Mouse (Mus musculus) megakaryocyte progenitor cell, adult 5-6 weeks (primary cell): ENCODE results near the gene Slc36a3. TPM values are rescaled to one million over a fixed set of nuclear protein-coding genes. Genes with fewer than 3 reads are reported as not detected.
"Not testable (repeated sequence)": the region's sequence is repeated elsewhere in the genome, so short reads cannot be mapped to it uniquely, and the experiment has no call there.

ENCODE experiments used
- ATAC-seq: replicated peaks from 2 replicates; pipeline ENCODE4 v1.8.0; 2016; ENCODE audit warnings: mild to moderate bottlenecking, moderate TSS enrichment, inconsistent platforms; ENCODE audit not compliant: poor library complexity
- total RNA-seq, 2 experiments: library from RNA; stranded (forward) in 1 of 2; stranded (reverse) in 1 of 2; fragments of 157-497, 149-512 nt in 1 of 2; fragments of 200-1000 nt in 1 of 2; gene quantifications; 2 replicates each; pipeline versions ENCODE4 v1.2.3 to v1.2.4; 2015 to 2017

Slc36a3 gene
- total RNA-seq, 2 experiments from 2014 or later = not detected

DNA sequence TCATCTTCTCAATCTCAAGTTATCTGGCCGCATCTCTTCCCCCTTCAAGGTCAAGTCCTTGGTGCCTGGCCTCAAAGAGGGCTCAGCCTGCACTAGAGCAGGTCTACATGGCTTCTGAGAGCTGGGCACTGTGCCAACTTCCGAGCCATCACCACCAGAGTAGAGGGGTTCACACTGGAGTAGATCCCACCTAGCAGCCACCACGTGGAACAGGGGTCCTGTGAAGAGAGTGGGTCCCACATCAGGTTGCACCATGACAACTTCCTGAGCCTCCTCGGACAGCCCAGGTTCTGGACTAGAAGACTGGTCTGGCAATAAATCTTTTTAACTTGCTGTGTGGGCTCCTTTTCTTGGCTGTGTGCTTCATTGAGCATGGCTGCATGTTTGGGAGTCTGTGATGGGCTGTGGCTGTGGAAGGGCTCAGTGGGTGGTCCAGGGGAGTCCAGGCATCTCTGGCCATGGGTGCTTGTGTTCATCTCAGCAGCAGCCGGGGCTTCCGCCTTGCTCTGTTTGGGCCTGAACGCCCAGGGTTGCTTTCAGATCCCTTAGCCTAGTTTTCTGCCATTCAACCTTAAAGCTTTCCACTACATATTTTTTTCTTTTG lies 40.8 kb downstream of the Slc36a3 start:
- ATAC-seq = no peak

DNA sequence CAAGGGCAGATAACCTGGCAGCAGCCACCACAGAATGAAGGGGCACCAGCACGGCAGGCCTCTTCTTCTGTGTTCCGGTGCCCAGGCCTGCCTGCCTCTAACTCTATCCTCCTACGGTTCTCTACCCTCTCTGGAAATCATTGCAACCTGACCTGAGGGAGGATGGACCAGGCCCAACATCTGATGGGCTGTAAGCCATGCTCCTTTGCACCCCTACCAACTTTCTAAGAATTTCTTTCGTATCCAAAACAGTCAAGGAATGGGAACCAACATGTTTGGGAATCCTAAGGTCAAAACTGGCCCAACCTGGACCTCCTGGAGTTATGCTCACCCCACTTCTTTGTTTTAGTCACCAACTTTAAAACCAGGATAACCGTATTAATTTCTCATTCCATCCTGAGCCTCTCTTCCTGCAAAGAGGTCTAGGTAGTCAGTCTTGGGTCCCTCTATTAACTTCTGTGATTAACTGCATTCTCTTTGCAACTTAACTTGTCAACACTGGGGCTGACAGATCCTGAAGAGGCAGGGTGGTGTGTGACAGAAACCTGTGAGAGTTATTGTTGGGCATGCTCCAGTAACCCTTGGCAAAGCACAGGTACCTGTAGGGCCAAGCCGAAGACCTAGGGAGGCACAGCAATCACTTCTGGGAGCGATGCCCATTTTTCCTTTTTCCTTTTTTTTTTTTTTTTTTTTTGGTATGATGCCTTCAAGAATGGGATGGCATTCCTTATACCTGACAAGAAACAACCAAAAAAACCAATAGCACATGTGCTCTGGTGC lies 41.8 kb downstream of the Slc36a3 start:
- no peak for ATAC-seq

DNA sequence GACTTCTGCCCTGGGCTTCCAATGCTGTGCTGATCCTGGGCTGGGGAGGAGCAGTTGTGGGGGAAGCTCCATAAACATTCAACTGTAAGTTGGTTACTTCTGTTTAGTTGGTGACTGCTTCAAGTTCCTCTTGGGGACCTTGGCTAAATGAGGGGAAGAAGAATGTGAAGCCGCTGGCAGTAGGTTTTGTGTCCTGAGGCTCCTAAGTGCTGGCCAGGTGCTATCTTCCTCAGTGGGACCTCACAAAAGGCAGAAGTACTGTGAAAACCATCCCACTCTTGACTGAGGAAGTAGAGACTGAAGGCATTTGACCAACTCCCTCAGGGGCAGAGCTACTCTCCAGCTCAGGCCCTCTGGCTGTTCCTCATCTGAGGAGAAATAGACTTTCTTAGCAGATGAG lies 44.9 kb downstream of the Slc36a3 start:
- peak; percentile 81 for ATAC-seq

DNA sequence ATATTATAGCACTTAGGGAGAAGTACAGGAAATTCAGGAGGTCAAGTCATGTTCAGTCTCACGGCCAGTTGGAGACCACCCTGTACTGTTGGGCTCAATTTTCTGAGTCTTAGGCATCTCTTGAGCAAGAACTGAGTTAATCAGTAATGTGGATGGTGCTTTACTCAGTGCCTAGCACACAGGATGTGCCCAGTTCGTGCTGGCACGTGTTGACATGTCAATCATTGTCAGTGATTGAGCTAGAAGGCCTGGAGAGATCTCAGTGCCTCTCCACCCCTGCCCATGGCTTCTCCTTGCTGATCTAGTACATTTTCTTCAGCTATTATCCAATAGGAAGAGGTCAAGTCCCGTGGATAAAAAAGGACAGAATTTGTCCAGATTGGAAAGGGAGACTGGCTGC lies 46.1 kb downstream of the Slc36a3 start:
- no peak for ATAC-seq

DNA sequence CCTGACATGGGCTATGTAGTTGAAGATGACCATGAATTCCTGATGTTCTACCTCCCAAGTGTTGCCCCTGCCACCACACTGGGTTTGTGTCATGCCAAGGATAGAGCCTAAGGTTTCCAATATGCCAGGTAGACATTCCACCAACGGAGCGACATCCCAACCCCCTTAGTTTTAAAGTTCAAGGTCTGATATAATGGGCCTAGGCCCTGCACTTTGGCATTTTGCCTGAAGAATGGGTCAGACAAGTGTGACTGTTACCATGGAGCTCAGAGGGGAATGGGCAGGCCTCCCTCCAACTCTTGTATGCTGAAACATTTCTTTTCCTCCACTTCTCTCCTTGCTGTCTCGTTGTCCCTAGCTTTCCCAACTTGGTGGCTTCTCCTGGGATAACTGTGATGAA lies 48.3 kb downstream of the Slc36a3 start:
- ATAC-seq = no peak

DNA sequence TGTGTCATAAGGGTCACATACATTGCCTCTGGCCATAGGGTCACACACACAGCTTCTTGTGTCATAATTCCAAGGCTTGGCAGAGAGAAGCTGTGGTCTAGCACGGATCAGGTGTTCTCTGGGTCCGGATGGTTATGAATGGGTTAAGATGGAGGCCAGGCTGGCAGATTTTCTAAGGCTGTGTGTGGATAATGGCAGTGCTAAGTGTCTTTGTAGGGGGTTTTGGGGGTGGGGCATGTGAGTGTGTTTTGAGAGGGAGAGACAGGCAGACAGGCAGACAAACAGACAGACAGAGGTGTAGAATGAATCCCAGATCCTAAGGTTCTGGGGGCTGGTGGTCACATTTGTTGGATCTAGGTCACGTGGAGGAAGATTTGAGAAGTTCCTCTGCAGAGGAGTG lies 49.5 kb downstream of the Slc36a3 start:
- ATAC-seq = no peak

DNA sequence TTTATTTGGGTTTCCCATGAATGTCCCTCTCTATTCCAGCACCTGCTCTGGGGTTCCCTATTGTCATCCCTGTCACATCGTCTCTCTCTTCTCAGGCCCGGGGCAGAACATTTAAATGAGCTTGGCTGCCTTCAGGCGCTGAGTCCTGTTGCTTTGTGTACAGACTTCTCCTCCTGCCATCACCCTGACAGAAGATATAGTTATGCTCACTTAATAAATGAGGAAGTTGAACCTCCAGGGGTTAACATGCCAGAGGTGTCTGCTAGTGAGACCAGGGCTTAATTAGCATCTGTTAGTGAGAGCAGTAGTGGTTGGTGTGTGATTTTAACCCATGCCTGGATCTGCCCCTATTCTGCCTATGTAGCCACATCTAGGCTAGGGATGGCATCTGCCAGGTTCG lies 51.6 kb downstream of the Slc36a3 start:
- ATAC-seq = 0 out of 2 replicates have a peak, but pooled peaks have one; percentile 12

DNA sequence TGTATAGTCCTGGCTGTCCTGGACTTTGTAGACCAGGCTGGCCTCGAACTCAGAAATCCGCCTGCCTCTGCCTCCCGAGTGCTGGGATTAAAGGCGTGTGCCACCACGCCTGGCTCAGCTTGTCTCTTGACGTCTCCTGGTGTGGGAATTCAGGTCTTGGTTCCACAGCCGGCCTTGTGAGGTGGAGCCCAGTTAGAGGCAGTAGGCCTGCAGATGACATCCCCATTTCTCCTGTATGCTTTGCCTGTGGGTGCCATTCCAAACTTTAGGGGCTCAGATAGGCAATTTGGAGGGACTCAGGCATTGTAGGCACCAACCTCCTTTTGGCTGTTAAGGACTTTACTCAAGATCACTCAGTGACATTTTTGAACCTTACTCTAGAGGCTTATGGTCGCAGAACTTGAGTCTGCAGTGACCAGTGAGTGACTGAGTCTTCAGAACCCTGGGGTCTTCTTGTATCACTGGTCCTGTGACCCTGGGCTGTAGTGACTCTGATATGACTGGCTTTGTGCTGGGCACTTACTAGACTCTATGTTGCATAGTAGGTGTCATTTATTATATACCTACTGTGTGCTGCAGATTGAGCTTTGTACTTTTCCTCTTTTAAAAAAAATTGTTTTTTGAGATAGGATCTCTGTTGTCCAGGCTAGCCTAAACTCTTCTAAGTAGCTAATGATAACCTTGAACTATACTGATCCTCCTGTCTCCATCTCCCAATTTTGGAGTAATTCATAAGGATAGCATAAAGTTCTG lies 52.3 kb downstream of the Slc36a3 start:
- ATAC-seq = no peak

DNA sequence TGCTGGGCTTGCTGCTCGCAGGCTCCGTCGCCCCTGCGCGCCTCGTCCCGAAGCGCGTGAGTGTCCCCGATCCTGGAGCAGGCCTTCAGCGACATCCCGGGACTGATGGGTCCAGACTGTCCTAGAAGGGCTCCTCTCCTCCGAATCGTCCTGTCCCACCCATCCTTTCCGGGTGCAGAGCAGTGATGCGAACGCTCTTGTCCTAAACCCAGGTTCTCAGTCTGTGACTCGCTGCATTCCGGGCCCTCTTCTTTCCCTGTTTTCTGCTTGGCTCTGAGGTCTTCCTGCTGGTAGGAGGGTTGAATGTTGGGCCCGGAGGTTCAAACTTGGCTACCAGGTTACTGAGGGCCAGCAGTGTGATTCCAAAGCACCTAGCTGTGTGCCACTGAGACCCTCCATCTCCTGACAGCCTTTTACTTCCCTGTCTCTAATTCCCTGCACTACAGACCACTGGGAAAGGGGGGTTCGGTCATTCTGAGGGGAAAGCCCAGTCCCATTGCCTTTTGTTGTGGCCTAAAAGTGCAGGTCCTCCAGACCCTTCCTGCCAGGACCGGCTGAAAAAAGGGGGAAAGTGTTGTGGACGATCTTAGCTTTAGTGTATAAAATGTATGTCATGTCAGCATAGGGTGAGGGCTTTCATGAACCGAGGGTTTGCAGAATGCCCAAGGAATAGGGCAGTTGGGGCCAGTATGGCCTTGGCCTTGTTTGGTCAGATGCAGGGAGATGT lies 53.2 kb downstream of the Slc36a3 start:
- ATAC-seq = no peak

DNA sequence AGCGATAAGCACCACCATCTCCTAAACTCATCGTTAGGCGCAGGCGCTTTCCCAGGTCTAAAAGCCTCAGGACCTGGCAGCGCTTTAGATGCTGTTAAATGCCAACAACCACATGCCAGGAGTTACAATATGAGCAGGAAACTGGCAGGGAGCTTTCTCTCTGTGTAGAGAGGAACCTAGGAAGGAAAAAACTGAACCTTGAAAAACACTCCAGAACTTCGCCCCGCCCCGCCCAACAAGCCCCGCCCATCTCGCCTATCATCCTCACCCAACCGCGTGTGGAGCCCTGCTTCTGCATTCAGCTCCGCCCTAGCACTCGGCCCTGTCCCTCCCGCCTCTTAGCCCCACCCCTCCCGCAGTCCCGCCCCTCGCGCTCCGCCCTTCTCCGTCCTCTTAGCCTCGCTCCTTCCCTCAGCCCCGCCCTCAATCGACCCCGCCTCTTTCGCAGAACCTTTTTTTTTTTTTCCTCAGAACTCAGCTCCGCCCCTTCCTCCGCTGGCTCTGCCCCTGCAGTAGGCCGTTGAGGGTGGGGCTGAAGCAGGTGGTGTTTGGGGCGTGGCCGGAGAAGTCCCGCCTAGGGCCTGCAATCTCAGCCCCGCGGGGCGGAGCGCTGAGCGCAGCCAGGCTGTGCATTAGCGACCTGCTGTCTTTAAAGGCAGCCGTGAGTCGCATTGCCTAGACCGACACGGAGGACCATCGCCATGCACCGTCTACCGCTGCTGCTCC lies 53.9 kb downstream of the Slc36a3 start, which contains the start of gene Gm2a:
Gene Gm2a (plus strand): TSS at position 653 of the 726 bp plus-strand sequence.
- ATAC-seq = peak; percentile 91

DNA sequence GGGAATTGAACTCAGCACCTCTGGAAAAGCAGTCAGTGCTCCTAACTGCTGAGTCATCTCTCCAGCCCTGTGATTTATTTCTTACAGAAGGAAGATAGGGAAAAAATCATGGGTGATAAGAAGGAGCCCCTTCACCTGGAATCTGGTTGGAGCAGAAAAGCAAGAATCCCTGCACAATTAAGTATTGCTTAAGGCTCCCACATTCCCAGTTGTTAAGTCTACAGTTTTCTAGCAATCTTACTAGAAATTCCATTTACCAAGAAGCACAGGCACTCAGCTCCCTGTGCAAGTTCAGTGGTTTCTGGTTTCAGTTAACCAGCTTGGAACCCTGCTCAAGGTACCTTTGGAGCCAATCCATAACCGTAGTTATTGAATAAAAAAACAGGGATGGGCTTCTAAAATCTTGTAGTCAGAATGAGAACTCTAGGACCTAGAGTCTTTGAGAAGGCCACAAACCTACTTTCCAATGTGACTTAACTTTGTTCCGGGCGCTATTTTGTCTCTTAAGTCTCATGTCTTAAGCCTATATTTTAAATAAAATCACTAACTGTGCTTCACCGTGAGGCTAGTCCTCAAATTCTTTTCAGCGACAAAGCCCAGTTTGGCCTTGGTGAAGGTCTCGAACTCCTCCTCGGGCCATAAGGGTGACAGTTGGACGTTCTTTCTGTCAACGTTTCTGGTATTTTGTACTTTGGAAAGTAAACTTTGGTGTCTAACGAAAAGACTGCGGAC lies 54.6 kb downstream of the Slc36a3 start:
- ATAC-seq = no peak; the same call in 1 of the 2 replicates

DNA sequence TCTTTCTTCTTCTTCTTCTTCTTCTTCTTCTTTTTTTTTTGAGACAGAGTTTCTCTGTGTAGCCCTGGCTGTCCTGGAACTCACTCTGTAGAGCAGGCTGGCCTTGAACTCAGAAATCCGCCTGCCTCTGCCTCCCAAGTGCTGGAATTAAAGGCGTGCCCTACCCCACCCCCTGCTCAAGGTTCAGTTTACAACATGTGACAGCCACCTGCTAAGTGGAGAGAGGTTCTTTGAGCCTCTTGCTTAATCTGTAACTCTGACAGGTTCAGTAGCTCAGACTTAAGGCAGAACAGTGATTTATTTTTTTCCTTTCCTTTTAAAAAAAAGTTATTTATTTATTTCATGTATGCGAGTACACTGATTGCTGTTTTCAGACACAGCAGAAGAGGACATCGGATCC lies 55.2 kb downstream of the Slc36a3 start:
- not testable (repeated sequence) for ATAC-seq

DNA sequence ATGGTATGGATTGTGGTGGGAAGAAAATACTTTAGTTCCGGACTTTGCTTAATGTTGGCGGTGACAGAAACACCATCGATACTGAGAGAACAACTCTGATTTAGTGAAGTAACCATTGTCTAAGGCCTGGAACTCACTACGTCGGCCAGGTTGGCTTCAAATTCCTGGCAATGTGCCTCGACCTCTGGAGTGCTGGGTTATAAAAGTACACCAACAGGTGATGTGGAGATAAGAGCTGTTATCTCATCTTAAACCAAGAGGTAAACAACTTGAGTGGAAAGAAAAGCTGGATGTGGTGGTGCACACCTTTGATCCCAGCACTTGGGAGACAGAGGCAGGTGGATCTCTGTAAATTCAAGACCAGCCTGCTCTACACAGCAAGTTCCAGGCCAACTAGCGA lies 58.4 kb downstream of the Slc36a3 start:
- no peak for ATAC-seq

DNA sequence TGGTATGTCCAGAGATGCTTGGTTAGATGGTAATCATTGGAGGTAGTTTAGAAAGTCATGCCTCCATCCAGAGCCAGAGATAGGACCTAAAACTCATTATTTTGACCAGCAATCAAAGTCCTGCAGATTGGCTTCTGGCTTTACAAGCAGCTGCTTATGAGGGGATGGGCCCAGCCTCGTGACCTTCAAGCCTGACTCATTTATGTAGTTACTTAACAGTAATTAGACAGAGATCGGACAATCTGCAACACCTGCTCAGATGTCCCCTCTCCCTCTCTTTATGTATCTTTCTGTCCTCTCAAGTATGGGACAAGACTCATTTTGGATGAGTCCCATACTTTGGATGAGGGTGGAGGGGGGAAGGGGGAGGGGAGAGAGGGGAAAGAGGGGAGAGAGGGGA lies 61.6 kb downstream of the Slc36a3 start:
- no peak for ATAC-seq

DNA sequence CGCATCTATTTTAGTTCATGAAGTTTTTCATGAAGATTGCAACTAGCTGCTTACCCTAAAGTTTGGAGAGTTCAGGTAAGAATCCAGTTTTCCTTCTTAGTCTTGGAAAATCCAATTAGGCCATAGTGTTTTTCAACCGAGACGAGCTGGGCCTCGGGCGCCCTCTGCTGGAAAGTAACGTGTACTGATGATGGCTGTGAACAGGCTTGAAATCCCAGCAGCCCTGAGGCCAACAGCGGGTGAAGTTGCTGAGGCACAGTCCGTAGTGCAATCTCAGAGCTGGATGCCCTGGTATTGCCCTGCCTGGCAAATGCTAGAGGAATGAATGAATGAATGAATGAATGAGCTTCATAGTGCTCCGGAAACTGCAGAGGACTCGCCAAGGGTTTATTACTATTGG lies 64.5 kb downstream of the Slc36a3 start:
- peak; percentile 96 for ATAC-seq

DNA sequence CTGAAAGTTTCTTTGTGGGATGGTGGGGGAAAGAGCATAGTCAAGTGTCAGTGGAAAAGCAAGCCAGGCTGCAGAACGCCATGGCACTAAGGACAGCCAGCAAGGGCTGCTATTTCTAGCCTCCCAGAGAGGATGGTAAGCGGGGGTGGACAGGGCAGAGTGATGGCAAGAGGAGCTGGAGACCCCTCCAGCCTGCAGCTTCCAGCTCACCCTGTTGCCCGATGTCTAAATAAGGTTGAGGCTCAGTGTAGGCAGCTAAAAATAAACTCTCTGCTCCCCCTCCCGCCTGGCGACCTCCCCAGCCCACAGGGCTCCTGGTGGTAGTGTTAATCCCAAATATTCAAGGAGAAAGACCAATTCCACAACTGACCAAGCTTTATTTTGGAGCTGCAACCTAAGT lies 66.1 kb downstream of the Slc36a3 start:
- no peak for ATAC-seq

DNA sequence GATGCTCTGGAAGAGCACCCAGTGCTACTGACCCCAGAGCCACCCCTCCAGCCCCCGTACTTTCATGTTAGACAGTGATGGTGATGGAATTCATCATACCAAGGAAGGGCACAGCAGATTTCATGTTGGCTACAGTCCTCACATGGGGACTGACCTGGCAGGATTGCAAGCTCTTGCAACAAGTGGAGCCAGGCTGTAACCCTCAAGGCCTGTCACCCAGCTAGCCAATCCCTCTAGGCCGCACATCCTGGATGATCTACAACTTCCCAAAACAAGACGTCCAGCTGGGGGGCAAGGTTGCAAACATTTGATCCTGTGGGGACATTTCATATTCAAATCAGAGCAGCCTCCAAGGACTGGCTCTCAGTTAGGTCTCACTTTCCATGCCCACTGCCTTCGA lies 66.9 kb downstream of the Slc36a3 start:
- ATAC-seq = no peak

DNA sequence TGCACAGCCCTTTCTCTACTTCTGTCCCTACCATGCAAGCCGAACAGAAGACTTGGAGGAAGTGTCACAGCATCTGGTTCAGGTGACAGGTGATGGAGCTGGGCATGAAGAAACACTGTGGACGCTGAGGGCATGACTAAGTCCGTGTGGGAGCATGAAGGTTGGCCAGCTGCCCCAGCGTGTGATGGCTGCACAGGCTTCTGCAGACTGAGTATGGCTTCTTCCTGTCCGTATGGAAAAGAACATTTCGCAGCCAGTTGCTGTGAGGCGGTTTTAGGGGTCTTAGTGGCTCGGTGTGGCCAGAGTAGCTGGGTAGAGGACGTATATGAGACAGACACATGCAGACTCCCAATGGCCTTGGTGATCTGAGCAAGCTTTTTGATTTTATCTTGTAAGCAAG lies 70.3 kb downstream of the Slc36a3 start:
- ATAC-seq = no peak

DNA sequence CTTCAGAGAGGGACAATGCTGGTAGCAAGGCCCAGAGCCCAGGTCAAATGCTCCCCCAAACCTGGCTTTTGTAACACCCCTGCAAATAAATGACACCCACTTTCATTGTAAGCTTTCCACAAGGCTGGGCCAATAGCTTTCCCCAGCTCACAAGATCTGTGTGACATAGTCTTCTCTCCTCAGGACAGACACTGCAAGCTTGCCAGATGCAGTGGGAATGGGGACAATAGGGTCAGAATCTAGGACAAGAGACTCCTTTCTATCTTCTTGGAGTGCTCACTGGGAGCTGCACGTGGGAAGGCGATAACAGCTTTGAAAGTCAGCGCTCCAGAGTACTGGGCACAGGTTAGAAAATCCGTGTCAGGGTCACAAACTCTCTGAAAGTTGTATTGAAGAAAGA lies 72.3 kb downstream of the Slc36a3 start:
- no peak for ATAC-seq

DNA sequence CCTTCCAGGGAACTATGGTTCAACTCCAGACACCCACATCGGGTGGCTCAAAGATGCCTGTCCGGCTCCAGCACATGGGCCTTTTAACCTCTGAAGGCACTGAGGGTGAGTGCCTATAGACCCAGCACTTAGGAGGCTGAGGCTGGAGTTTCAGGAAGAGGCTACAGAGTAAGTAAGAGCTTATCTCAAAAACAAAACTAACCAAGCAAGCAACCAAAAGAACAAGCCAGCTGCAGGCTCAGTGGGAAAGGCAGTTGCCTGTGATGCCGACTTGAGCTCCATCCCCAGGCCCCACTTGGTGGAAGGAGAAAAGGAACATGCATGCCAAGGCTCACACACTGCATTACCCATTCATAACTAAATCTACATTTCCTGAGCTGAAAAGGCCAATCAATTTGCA lies 73.0 kb downstream of the Slc36a3 start:
- ATAC-seq = no peak
